ENCODE assay signal across 12 mouse cellular contexts in genomic region chr4:137473701-137474388, GRCm38 (mm10). TPM values are rescaled to one million over a fixed set of nuclear protein-coding genes. Genes with fewer than 3 reads are reported as not detected.
DNase-seq lines count a peak whose midpoint lies in the region; ATAC-seq and TF ChIP-seq lines count a peak whose summit lies in the region.
"Had no signal": no experiment of that assay in that cellular context is flagged by ENCODE, and none has a peak within 500 bp of the region (broad histone marks: within the 10 kb centered on the region; RNA-seq: fewer than 3 reads in every experiment).

No protein-coding gene starts in this region.

- intact Hi-C loops in left cerebral cortex, postnatal 10 days (cut with DNase I): no loop called here

- no peaks in the 10 kb centered on the region for H3K9me3 ChIP-seq in liver, embryonic 13.5 days (replicated peaks)
- H3K9me3 ChIP-seq in embryonic facial prominence, embryonic 10.5 days: no peaks in the 10 kb centered on the region
- H3K9me3 ChIP-seq in heart, postnatal 0 days (replicated peaks; ENCODE audit: control insufficient read depth, low read length): no peaks in the 10 kb centered on the region

- 59% methylated on average over 18 of the region's 18 CpGs for WGBS in liver, embryonic 13.5 days (ENCODE audit: insufficient replicate concordance)
- 74% methylated on average over 18 of the region's 18 CpGs for WGBS in embryonic facial prominence, embryonic 10.5 days
- 17% methylated on average over 18 of the region's 18 CpGs for WGBS in heart, postnatal 0 days
- 69% methylated on average over 18 of the region's 18 CpGs for WGBS in small intestine, adult 2 months

- TF ChIP-seq CTCF in heart, postnatal 0 days (IDR thresholded peaks at IDR 0.05; ENCODE audit: low read depth): no peak
- no peak for TF ChIP-seq CTCF in small intestine, adult 2 months (IDR thresholded peaks at IDR 0.05; ENCODE audit: extremely low read depth, insufficient read length, insufficient replicate concordance, low read depth, low read length)

- peaks cover 22% of the 10 kb centered on the region for H3K27me3 ChIP-seq in liver, embryonic 13.5 days
- no peaks in the 10 kb centered on the region for H3K27me3 ChIP-seq in embryonic facial prominence, embryonic 10.5 days (replicated peaks; ENCODE audit: low read depth, poor library complexity, severe bottlenecking)
- no peaks in the 10 kb centered on the region for H3K27me3 ChIP-seq in heart, postnatal 0 days (ENCODE audit: control insufficient read depth, insufficient read depth, low read length)
- no peaks in the 10 kb centered on the region for H3K27me3 ChIP-seq in small intestine, adult 2 months (ENCODE audit: control insufficient read depth, insufficient read depth, low read length)

- H3K4me1 ChIP-seq in liver, embryonic 13.5 days (replicated peaks): peaks cover 82% of the 10 kb centered on the region
- H3K4me1 ChIP-seq in embryonic facial prominence, embryonic 10.5 days: peaks cover 95% of the 10 kb centered on the region
- H3K4me1 ChIP-seq in heart, postnatal 0 days (ENCODE audit: control insufficient read depth, insufficient read depth): peaks cover 83% of the 10 kb centered on the region
- H3K4me1 ChIP-seq in small intestine, adult 2 months (ENCODE audit: control insufficient read depth, insufficient read depth, insufficient read length, low read length): peaks cover 31% of the 10 kb centered on the region

- TF ChIP-seq EP300 in heart, postnatal 0 days (IDR thresholded peaks at IDR 0.05; ENCODE audit: low read depth): no peak

- no peak for ATAC-seq in liver, embryonic 13.5 days (ENCODE audit: low read depth)
- no peak for ATAC-seq in heart, postnatal 0 days (ENCODE audit: insufficient read depth, low read depth)

- H3K4me3 ChIP-seq in liver, embryonic 13.5 days (replicated peaks): no peak overlapping the region
- H3K4me3 ChIP-seq in embryonic facial prominence, embryonic 10.5 days: no peak overlapping the region
- H3K4me3 ChIP-seq in heart, postnatal 0 days (ENCODE audit: low read depth, low read length): peak overlapping the region; percentile 17
- H3K4me3 ChIP-seq in small intestine, adult 2 months (ENCODE audit: low read depth, low read length): no peak overlapping the region

- TF ChIP-seq POLR2A in small intestine, adult 2 months (IDR thresholded peaks at IDR 0.05; ENCODE audit: low read depth, low read length): no peak

- H3K9ac ChIP-seq in liver, embryonic 13.5 days: no peak overlapping the region
- peak overlapping the region; percentile 42; the same call in 1 of the 2 replicates for H3K9ac ChIP-seq in heart, postnatal 0 days (replicated peaks; ENCODE audit: low read depth, low read length)

- no peaks in the 10 kb centered on the region for H3K36me3 ChIP-seq in liver, embryonic 13.5 days
- peaks cover 7% of the 10 kb centered on the region for H3K36me3 ChIP-seq in embryonic facial prominence, embryonic 10.5 days (replicated peaks)
- no peaks in the 10 kb centered on the region for H3K36me3 ChIP-seq in heart, postnatal 0 days (replicated peaks; ENCODE audit: control insufficient read depth, insufficient read depth, low read length)
- no peaks in the 10 kb centered on the region for H3K36me3 ChIP-seq in small intestine, adult 2 months (ENCODE audit: control insufficient read depth, insufficient read depth, low read length)

- no peak overlapping the region for H3K27ac ChIP-seq in liver, embryonic 13.5 days
- H3K27ac ChIP-seq in embryonic facial prominence, embryonic 10.5 days (replicated peaks): peak overlapping the region; percentile 45
- H3K27ac ChIP-seq in heart, postnatal 0 days (ENCODE audit: low read depth): peak overlapping the region; percentile 91
- H3K27ac ChIP-seq in small intestine, adult 2 months (ENCODE audit: insufficient read depth, low read depth, low read length): peak overlapping the region; percentile 15

- DNase-seq in liver, embryonic 13.5 days: no peak
- no peak for DNase-seq in liver
- no peak for DNase-seq in embryonic facial prominence, embryonic 10.5 days (ENCODE audit: low spot score)
- DNase-seq in heart, postnatal 0 days (ENCODE audit: low spot score): no peak
- no peak for DNase-seq in layer of hippocampus, postnatal 25 days (ENCODE audit: extremely low spot score in 1 of 2, low spot score in 1 of 2)
- DNase-seq in left cerebral cortex, postnatal 10 days (ENCODE audit: extremely low spot score in 1 of 2, low spot score in 2 of 2): no peak
- no peak for DNase-seq in thymus, postnatal 36 days
- DNase-seq: cerebellum, postnatal 14 days had no signal

- 0 out of 2 replicates have a peak overlapping the region, but pooled peaks have one; percentile 13 for H3K4me2 ChIP-seq in liver, embryonic 13.5 days
- peak overlapping the region; percentile 88 for H3K4me2 ChIP-seq in heart, postnatal 0 days (ENCODE audit: low read depth, low read length)

RNA-seq across cellular contexts. Expression of gene Hspg2, which starts 5.3 kb away (rescaled TPM):
- 2.6 and 3.2 TPM in 2 replicates for polyA plus RNA-seq in liver, embryonic 13.5 days (2015; fragmentation: Nextera tagmentation; extraction: Ambion mirVana)
- 17.4 and 19.6 TPM in 2 replicates for polyA plus RNA-seq in embryonic facial prominence, embryonic 10.5 days (2016; fragmentation: Nextera tagmentation; extraction: Ambion mirVana)
- total RNA-seq in heart, postnatal 0 days (2014; rRNA removed; ENCODE audit: low replicate concordance): 473 and 516 TPM in 2 replicates
- polyA plus RNA-seq in heart, postnatal 0 days (2015; fragmentation: Nextera tagmentation; extraction: Ambion mirVana): 41.2 and 42.4 TPM in 2 replicates
- 38.2 and 40.5 TPM in 2 replicates for polyA plus RNA-seq in small intestine, adult 2 months (2012; rRNA removed)
- 10 to 100 TPM in 1 of 2 experiments, 1 to 10 TPM in 1; 5.6 to 10.8 TPM for total RNA-seq in layer of hippocampus, postnatal 25 days (2021)
- 10 to 100 TPM; 11.0 to 11.5 TPM for total RNA-seq in left cerebral cortex, postnatal 10 days (2021)

RNA-seq across cellular contexts. Expression of gene 1700013G24Rik, which starts 20.8 kb away (rescaled TPM):
- polyA plus RNA-seq in liver, embryonic 13.5 days (2015; fragmentation: Nextera tagmentation; extraction: Ambion mirVana): not detected in 2 replicates
- polyA plus RNA-seq in embryonic facial prominence, embryonic 10.5 days (2016; fragmentation: Nextera tagmentation; extraction: Ambion mirVana): not detected in 2 replicates
- not detected in 2 replicates for total RNA-seq in heart, postnatal 0 days (2014; rRNA removed; ENCODE audit: low replicate concordance)
- polyA plus RNA-seq in heart, postnatal 0 days (2015; fragmentation: Nextera tagmentation; extraction: Ambion mirVana): not detected in 2 replicates
- not detected in 2 replicates for polyA plus RNA-seq in small intestine, adult 2 months (2012; rRNA removed)
- total RNA-seq in layer of hippocampus, postnatal 25 days (2021): not detected
- total RNA-seq in left cerebral cortex, postnatal 10 days (2021): not detected
- total RNA-seq: MEL had no signal
- polyA plus RNA-seq: large intestine, adult 2 months; neural tube, embryonic 14.5 days had no signal

RNA-seq across cellular contexts. Expression of gene Cela3b, which starts 43.5 kb away (rescaled TPM):
- 0.17 TPM in 1 of 2 replicates, not detected in the other for polyA plus RNA-seq in liver, embryonic 13.5 days (2015; fragmentation: Nextera tagmentation; extraction: Ambion mirVana)
- not detected in 2 replicates for polyA plus RNA-seq in embryonic facial prominence, embryonic 10.5 days (2016; fragmentation: Nextera tagmentation; extraction: Ambion mirVana)
- not detected in 2 replicates for total RNA-seq in heart, postnatal 0 days (2014; rRNA removed; ENCODE audit: low replicate concordance)
- polyA plus RNA-seq in heart, postnatal 0 days (2015; fragmentation: Nextera tagmentation; extraction: Ambion mirVana): not detected in 2 replicates
- polyA plus RNA-seq in small intestine, adult 2 months (2012; rRNA removed): 42.4 and 23,172 TPM in 2 replicates
- not detected for total RNA-seq in layer of hippocampus, postnatal 25 days (2021)
- total RNA-seq in left cerebral cortex, postnatal 10 days (2021): not detected
- total RNA-seq: MEL had no signal
- polyA plus RNA-seq: neural tube, embryonic 14.5 days had no signal

Comparison
In these comparisons a context has a peak if more than half of its experiments do, and no peak if none do; other contexts are left out.
1. RNA of gene Cela3b, which starts 43.5 kb away (polyA plus RNA-seq): 42.4 to 23,172 TPM in small intestine, adult 2 months; 0.17 TPM in liver, embryonic 13.5 days, not detected in heart, postnatal 0 days and not detected in embryonic facial prominence, embryonic 10.5 days; every median in the first group is over 10 times any median in the second.